Comparison of ENCODE assay signal across 13 mouse cellular contexts in genomic region chr9:40350052-40350451, GRCm38 (mm10).
"Had no signal": no experiment of that assay in that cellular context is flagged by ENCODE, and none has a peak within 500 bp of the region (broad histone marks: within the 10 kb centered on the region; RNA-seq: fewer than 3 reads in every experiment).

No protein-coding gene starts in this region.

- H3K27ac ChIP-seq: liver, embryonic 15.5 days; lung, embryonic 15.5 days; macrophage; midbrain, embryonic 13.5 days; neural tube, embryonic 13.5 days; neural tube, embryonic 15.5 days had no signal

- DNase-seq: lung, adult 2 months; right cerebral cortex, postnatal 25 days; right cerebral cortex, postnatal 4 days; thymus, adult 18-20 months; thymus, postnatal 36 days had no signal

- H3K4me3 ChIP-seq: liver, embryonic 15.5 days; lung, embryonic 15.5 days; megakaryocyte, embryonic 14.5 days; midbrain, embryonic 13.5 days; myocyte; neural tube, embryonic 13.5 days; neural tube, embryonic 15.5 days had no signal
